Mouse (Mus musculus): ENCODE measurements around the gene Suclg2.

The Suclg2 gene

DNA sequence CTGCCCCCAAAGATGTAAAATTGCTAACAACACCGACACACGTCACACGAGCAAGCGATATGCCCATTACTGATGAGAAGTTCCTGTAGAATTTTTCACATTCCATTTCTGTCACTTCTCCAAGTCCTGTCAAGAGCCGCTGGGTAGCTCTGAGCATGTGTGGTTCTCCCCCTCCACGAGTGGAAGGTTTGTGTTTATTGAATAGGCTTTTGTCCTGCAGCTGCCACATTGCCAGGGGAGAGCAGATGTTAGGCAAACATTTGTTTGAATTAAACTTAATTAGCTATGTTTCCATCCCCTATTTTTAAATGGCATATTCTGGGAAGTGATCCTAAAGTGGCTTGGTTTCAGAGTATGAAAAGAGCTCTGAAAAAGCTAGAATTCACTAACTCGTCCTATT lies 249.1 kb downstream of the Suclg2 start:
- no peak for DNase-seq (ENCODE audit: low spot score in 2 of 2)

GRCm38 (mm10) chr6:95465322-95465721 lies 253.3 kb downstream of the Suclg2 start:
- DNase-seq (ENCODE audit: low spot score in 2 of 2) = no peak

DNA sequence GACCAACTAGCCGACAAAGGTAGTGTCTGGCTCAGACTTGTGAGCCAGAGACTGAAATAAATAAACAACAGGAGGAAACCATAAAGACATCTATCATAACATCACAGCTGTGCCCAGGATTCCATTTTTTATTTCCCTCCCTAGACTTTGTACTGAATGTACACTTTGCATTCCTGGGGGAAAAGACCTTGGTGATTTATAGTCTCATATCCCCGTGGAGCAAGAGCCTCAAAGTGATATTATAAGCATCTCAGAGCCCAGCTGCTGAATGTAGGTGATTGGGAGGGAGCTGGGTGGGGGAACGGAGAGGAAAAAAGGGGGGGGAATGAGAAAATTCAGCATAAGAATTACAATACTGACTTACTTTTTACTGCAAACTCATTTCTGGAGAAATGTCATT lies 259.2 kb downstream of the Suclg2 start:
- no peak for DNase-seq (ENCODE audit: low spot score in 2 of 2)

- no peak for DNase-seq (ENCODE audit: low spot score in 2 of 2)
Observed at GRCm38 (mm10) chr6:95446151-95446550, 272.4 kb downstream of the Suclg2 start.

GRCm38 (mm10) chr6:95445036-95445435 lies 273.6 kb downstream of the Suclg2 start:
- no peak for DNase-seq (ENCODE audit: low spot score in 2 of 2)
